Mouse (Mus musculus): Measurements from ENCODE around the gene Kat5. TPM values are rescaled to one million over a fixed set of nuclear protein-coding genes. Genes with fewer than 3 reads are reported as not detected.
A peak's percentile ranks its signal among the peaks of the same experiment; 100 is the strongest.

Gene Kat5
- 21.7 and 23.8 TPM in 2 replicates for polyA plus RNA-seq (2015; fragmentation: Nextera tagmentation; extraction: Ambion mirVana)

GRCm38 (mm10) chr19:5609547-5610404 is at the start of gene Kat5:
Kat5 (minus strand) TSS chr19:5610237.
- Histone ChIP-seq H3K4me1 (replicated peaks) (peaks cover 54% of the 10 kb centered on the region), H3K36me3 (peaks cover 44% of the 10 kb centered on the region)
- WGBS (ENCODE audit: insufficient replicate concordance) = under 1% methylated on average over 54 of the region's 55 CpGs

GRCm38 (mm10) chr19:5654720-5655298 is 44.8 kb upstream of the Kat5 start:
- Histone ChIP-seq H3K9ac (no peak overlapping the region), H3K27me3 (no peaks in the 10 kb centered on the region), H3K9me3 (replicated peaks) (no peaks in the 10 kb centered on the region), H3K4me1 (replicated peaks) (peaks cover 46% of the 10 kb centered on the region), H3K4me2 (peak overlapping the region; percentile 61), H3K36me3 (peaks cover 95% of the 10 kb centered on the region), H3K27ac (no peak overlapping the region), H3K4me3 (replicated peaks) (peak overlapping the region; percentile 33)
- no peak for ATAC-seq (ENCODE audit: low read depth)
- WGBS (ENCODE audit: insufficient replicate concordance) = 82% methylated on average over 43 of the region's 43 CpGs
- no peak for DNase-seq

More at GRCm38 (mm10) chr19:5609547-5610404, at the start of gene Kat5:
- Histone ChIP-seq H3K27ac (peak within 1 kb of the TSS; percentile 91), H3K9me3 (replicated peaks) (no peaks in the 10 kb centered on the region), H3K4me3 (replicated peaks) (peak within 1 kb of the TSS; percentile 80), H3K9ac (peak within 1 kb of the TSS; percentile 81), H3K27me3 (no peaks in the 10 kb centered on the region), H3K4me2 (peak within 1 kb of the TSS; percentile 88)
- DNase-seq (peak; percentile 86), ATAC-seq (ENCODE audit: low read depth) (peak; percentile 86)

DNA sequence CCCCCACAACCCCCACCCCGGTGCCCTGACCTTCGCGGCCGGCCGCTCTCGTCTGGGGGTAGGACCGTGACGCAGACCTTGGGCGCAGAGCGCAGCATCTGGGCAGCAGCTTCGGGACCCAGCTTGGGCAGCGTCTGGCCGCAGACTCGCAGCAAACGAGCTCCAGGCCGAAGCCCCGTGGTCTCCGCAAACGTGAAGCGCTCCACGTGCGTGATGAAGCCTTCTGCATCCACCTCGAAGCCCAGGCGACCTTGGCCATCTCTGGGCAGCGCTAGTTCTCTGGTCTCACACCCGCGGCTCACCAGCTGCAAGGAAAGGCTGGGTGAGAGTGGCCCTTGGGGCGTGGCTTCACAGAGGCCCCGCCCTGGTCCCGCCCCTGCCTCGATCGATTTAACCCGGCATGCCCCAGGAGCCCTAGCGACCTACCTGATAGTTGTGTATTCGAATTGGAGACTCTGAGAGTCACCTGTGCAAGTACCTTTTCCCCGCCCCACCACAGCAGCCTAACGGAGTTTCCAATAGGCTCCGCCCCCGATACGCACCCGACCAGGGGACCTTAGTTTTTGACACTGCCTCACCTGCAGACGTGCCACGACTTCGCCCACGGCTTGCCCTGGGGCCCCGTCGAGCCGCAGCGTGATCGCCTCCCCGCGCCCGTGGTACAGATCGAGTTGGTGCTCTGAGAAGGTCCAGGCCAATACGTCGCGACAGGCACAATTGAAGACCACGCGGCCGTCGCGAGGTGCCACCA is 44.1 kb upstream of the Kat5 start:
- peak overlapping the region; percentile 33 for H3K4me3 ChIP-seq (replicated peaks)
- no peak overlapping the region for H3K9ac ChIP-seq
- H3K27me3 ChIP-seq = no peaks in the 10 kb centered on the region
- DNase-seq (no peak), ATAC-seq (ENCODE audit: low read depth) (peak; percentile 41; the same call in 1 of the 2 replicates)
- 81% methylated on average over 62 of the region's 62 CpGs for WGBS (ENCODE audit: insufficient replicate concordance)
- H3K4me1 ChIP-seq (replicated peaks) = peaks cover 51% of the 10 kb centered on the region
- H3K9me3 ChIP-seq (replicated peaks) = no peaks in the 10 kb centered on the region
- H3K36me3 ChIP-seq = peaks cover 88% of the 10 kb centered on the region
- peak overlapping the region; percentile 61 for H3K4me2 ChIP-seq
- H3K27ac ChIP-seq = no peak overlapping the region

GRCm38 (mm10) chr19:5652570-5652969 is 42.5 kb upstream of the Kat5 start:
- Histone ChIP-seq H3K9ac (0 out of 2 replicates have a peak overlapping the region, but pooled peaks have one; percentile 26), H3K36me3 (peaks cover 79% of the 10 kb centered on the region), H3K4me2 (no peak overlapping the region), H3K4me1 (replicated peaks) (peaks cover 64% of the 10 kb centered on the region), H3K9me3 (replicated peaks) (no peaks in the 10 kb centered on the region), H3K27ac (no peak overlapping the region), H3K4me3 (replicated peaks) (no peak overlapping the region), H3K27me3 (no peaks in the 10 kb centered on the region)
- ATAC-seq (ENCODE audit: low read depth) (no peak), DNase-seq (no peak)
- WGBS (ENCODE audit: insufficient replicate concordance) = 88% methylated on average over 6 of the region's 6 CpGs

GRCm38 (mm10) chr19:5651502-5652274 is 41.7 kb upstream of the Kat5 start:
- Histone ChIP-seq H3K4me3 (replicated peaks) (no peak overlapping the region), H3K36me3 (peaks cover 81% of the 10 kb centered on the region), H3K27me3 (no peaks in the 10 kb centered on the region), H3K4me1 (replicated peaks) (peaks cover 61% of the 10 kb centered on the region), H3K9ac (peak overlapping the region; percentile 26; the same call in 1 of the 2 replicates), H3K4me2 (no peak overlapping the region), H3K9me3 (replicated peaks) (no peaks in the 10 kb centered on the region), H3K27ac (peak overlapping the region; percentile 34; the same call in 1 of the 2 replicates)
- DNase-seq (no peak), ATAC-seq (ENCODE audit: low read depth) (peak; percentile 48)
- 66% methylated on average over 13 of the region's 13 CpGs for WGBS (ENCODE audit: insufficient replicate concordance)

DNA sequence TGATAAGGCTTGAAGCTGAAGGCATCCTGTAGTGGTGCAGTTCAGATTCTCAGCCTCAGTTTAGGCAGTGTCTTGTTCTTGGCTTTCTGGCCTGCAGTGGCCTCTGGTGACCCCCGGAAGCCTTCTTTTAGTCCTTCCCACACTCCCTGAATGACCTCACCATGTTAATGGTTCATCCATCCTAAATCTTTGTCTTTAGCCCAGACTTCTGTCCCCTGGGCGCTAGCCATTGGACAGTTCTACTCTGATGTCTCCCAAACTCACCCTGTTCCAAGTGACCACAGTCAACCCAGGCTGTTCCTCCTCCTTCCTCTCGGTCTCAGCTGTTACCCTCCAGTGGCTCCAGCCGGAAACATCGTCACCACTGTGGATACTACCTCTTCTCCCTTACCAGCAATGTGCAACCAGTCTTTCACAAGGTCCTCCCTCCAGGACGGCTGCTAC is 39.3 kb upstream of the Kat5 start:
- no peaks in the 10 kb centered on the region for H3K27me3 ChIP-seq
- peak overlapping the region; percentile 58 for H3K9ac ChIP-seq
- peaks cover 51% of the 10 kb centered on the region for H3K4me1 ChIP-seq (replicated peaks)
- peak overlapping the region; percentile 72 for H3K27ac ChIP-seq
- peak overlapping the region; percentile 47 for H3K4me3 ChIP-seq (replicated peaks)
- DNase-seq = no peak
- 43% methylated on average over 6 of the region's 6 CpGs for WGBS (ENCODE audit: insufficient replicate concordance)
- peak; percentile 6 for ATAC-seq (ENCODE audit: low read depth)
- peak overlapping the region; percentile 69 for H3K4me2 ChIP-seq
- H3K9me3 ChIP-seq (replicated peaks) = no peaks in the 10 kb centered on the region
- H3K36me3 ChIP-seq = peaks cover 81% of the 10 kb centered on the region

- DNase-seq = peak; percentile 63
- Histone ChIP-seq H3K27ac (peak overlapping the region; percentile 72), H3K4me1 (replicated peaks) (peaks cover 46% of the 10 kb centered on the region), H3K36me3 (peaks cover 80% of the 10 kb centered on the region), H3K9ac (peak overlapping the region; percentile 58), H3K4me3 (replicated peaks) (peak overlapping the region; percentile 47), H3K4me2 (peak overlapping the region; percentile 69), H3K9me3 (replicated peaks) (no peaks in the 10 kb centered on the region), H3K27me3 (no peaks in the 10 kb centered on the region)
- ATAC-seq (ENCODE audit: low read depth) = peak; percentile 76
- WGBS (ENCODE audit: insufficient replicate concordance) = 9% methylated on average over 26 of the region's 26 CpGs
These were observed 38.6 kb upstream of the Kat5 start for GRCm38 (mm10) chr19:5648401-5649297.

- peaks cover 78% of the 10 kb centered on the region for H3K36me3 ChIP-seq
These were observed 37.8 kb upstream of the Kat5 start for GRCm38 (mm10) chr19:5647791-5648190.

GRCm38 (mm10) chr19:5646731-5647330 is 36.8 kb upstream of the Kat5 start:
- H3K27ac ChIP-seq = no peak overlapping the region
- no peak overlapping the region for H3K4me2 ChIP-seq
- 81% methylated on average over 8 of the region's 8 CpGs for WGBS (ENCODE audit: insufficient replicate concordance)
- peaks cover 78% of the 10 kb centered on the region for H3K36me3 ChIP-seq
- peaks cover 36% of the 10 kb centered on the region for H3K4me1 ChIP-seq (replicated peaks)
- H3K9ac ChIP-seq = no peak overlapping the region
- no peak for DNase-seq
- ATAC-seq (ENCODE audit: low read depth) = no peak
- no peak overlapping the region for H3K4me3 ChIP-seq (replicated peaks)
- H3K27me3 ChIP-seq = no peaks in the 10 kb centered on the region
- no peaks in the 10 kb centered on the region for H3K9me3 ChIP-seq (replicated peaks)

More at GRCm38 (mm10) chr19:5647791-5648190, 37.8 kb upstream of the Kat5 start:
- 86% methylated on average over 6 of the region's 6 CpGs for WGBS (ENCODE audit: insufficient replicate concordance)
- Histone ChIP-seq H3K4me3 (replicated peaks) (no peak overlapping the region), H3K27me3 (no peaks in the 10 kb centered on the region), H3K9me3 (replicated peaks) (no peaks in the 10 kb centered on the region), H3K27ac (peak overlapping the region; percentile 72), H3K9ac (0 out of 2 replicates have a peak overlapping the region, but pooled peaks have one; percentile 36), H3K4me1 (replicated peaks) (peaks cover 46% of the 10 kb centered on the region), H3K4me2 (no peak overlapping the region)
- ATAC-seq (ENCODE audit: low read depth) (no peak), DNase-seq (no peak)
